Mouse (Mus musculus): ENCODE measurements around the gene Man2a2. TPM values are rescaled to one million over a fixed set of nuclear protein-coding genes. Genes with fewer than 3 reads are reported as not detected.

Gene Man2a2
- polyA plus RNA-seq, 1 experiment, result 75.7 TPM

DNA sequence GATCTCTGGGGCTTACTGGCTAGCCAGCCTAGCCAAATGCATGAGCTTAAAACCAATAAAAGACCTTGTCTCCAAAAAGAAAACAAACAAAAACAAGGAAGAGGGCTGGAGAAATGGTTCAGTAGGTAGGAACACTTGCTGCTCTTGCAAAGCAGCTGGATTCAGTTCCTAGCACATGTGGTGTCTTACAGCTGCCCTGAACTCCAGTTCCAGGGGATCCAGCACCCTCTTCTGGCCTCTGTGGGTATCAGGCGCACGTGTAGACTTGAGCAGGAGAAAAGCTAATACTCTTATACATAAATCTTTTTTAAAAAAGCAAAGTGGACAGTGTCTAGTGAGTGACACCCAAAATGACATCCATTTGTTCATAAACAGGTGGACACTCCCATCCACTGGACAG is 69.7 kb downstream of the Man2a2 start:
- TF ChIP-seq POLR2A (IDR thresholded peaks at IDR 0.05; ENCODE audit: borderline replicate concordance, low read depth, low read length), result no peak
- TF ChIP-seq CTCF (IDR thresholded peaks at IDR 0.05; ENCODE audit: low read depth, low read length), result no peak
- H3K27ac ChIP-seq (ENCODE audit: insufficient read depth, low read depth, low read length), result no peak overlapping the region
- no peak overlapping the region for H3K4me3 ChIP-seq (ENCODE audit: insufficient read depth, low read length)
- H3K4me1 ChIP-seq (ENCODE audit: control insufficient read depth, insufficient read depth, low read length), result peaks cover 25% of the 10 kb centered on the region

DNA sequence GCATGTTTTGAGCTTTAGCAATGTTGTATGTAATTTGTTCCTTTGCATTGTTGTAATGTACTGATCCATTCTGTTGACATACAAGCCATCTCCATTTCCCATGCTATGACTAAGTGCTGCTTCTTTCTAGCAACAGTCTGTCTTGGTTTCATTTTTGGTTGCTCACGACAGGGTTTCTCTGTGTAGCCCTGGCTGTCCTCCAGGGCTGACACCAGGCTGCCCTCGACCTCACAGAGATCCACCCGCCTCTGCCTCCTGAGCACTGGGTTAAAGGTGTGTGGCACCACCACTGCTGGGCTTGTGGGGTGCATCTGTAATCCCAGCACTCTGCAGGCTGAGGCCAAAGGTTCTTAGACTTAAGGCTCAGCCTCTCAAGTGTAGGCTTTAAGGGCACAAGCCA is 71.6 kb downstream of the Man2a2 start:
- no peak overlapping the region for H3K27ac ChIP-seq (ENCODE audit: insufficient read depth, low read depth, low read length)
- H3K4me3 ChIP-seq (ENCODE audit: insufficient read depth, low read length), result 0 out of 2 replicates have a peak overlapping the region, but pooled peaks have one; percentile 2
- TF ChIP-seq POLR2A (IDR thresholded peaks at IDR 0.05; ENCODE audit: borderline replicate concordance, low read depth, low read length), result no peak
- TF ChIP-seq CTCF (IDR thresholded peaks at IDR 0.05; ENCODE audit: low read depth, low read length), result no peak
- H3K4me1 ChIP-seq (ENCODE audit: control insufficient read depth, insufficient read depth, low read length), result peaks cover 27% of the 10 kb centered on the region

Other genes with a start within 250 kb of the Man2a2 start
- 11.1 and 13.5 TPM in 2 replicates for gene Sema4b, start 184.5 kb downstream of the Man2a2 start, polyA plus RNA-seq (2012; ENCODE audit: insufficient read depth, insufficient read length, missing spikeins)
- gene Cib1, start 138.6 kb downstream of the Man2a2 start, polyA plus RNA-seq (2012; ENCODE audit: insufficient read depth, insufficient read length, missing spikeins), result 69.3 and 76.2 TPM in 2 replicates
- 3.1 and 3.5 TPM in 2 replicates for gene Gdpgp1, start 138.5 kb downstream of the Man2a2 start, polyA plus RNA-seq (2012; ENCODE audit: insufficient read depth, insufficient read length, missing spikeins)
- gene Ttll13, start 125.0 kb downstream of the Man2a2 start, polyA plus RNA-seq (2012; ENCODE audit: insufficient read depth, insufficient read length, missing spikeins), result not detected in 2 replicates
- 23.2 and 24.0 TPM in 2 replicates for gene Ngrn, start 110.2 kb downstream of the Man2a2 start, polyA plus RNA-seq (2012; ENCODE audit: insufficient read depth, insufficient read length, missing spikeins)
- gene Vps33b, start 101.7 kb downstream of the Man2a2 start, polyA plus RNA-seq (2012; ENCODE audit: insufficient read depth, insufficient read length, missing spikeins), result 12.9 and 13.5 TPM in 2 replicates
- gene Prc1, start 76.9 kb downstream of the Man2a2 start, polyA plus RNA-seq (2012; ENCODE audit: insufficient read depth, insufficient read length, missing spikeins), result 66.9 and 68.7 TPM in 2 replicates
- 5.5 and 6.8 TPM in 2 replicates for gene Rccd1, start 46.9 kb downstream of the Man2a2 start, polyA plus RNA-seq (2012; ENCODE audit: insufficient read depth, insufficient read length, missing spikeins)
- 13.3 and 17.6 TPM in 2 replicates for gene Unc45a, start 30.4 kb downstream of the Man2a2 start, polyA plus RNA-seq (2012; ENCODE audit: insufficient read depth, insufficient read length, missing spikeins)
- gene Hddc3, start 28.3 kb downstream of the Man2a2 start, polyA plus RNA-seq (2012; ENCODE audit: insufficient read depth, insufficient read length, missing spikeins), result 6.2 and 7.5 TPM in 2 replicates
- gene Fes, start 16.6 kb upstream of the Man2a2 start, polyA plus RNA-seq (2012; ENCODE audit: insufficient read depth, insufficient read length, missing spikeins), result 238 TPM in 2 replicates
- gene Furin, start 34.1 kb upstream of the Man2a2 start, polyA plus RNA-seq (2012; ENCODE audit: insufficient read depth, insufficient read length, missing spikeins), result 70.6 and 73.7 TPM in 2 replicates
- 10.2 and 13.6 TPM in 2 replicates for gene Blm, start 163.7 kb upstream of the Man2a2 start, polyA plus RNA-seq (2012; ENCODE audit: insufficient read depth, insufficient read length, missing spikeins)

Data from bone marrow macrophage, adult 2 months (primary cell).